Mouse (Mus musculus) thymus, postnatal 36 days (tissue): ENCODE data around the gene Dcdc2a.

Experiments
- DNase-seq, 2 experiments: peaks; one replicate each; pipeline ENCODE4 v3.0.0; 2022; ENCODE audit warnings: mixed read lengths in 2 of 2

The Dcdc2a gene

GRCm38 (mm10) chr13:25178236-25179001 lies 122.6 kb downstream of the Dcdc2a start:
- DNase-seq: no peak

- DNase-seq: no peak
Measured at GRCm38 (mm10) chr13:25186436-25187325, 130.9 kb downstream of the Dcdc2a start.

DNA sequence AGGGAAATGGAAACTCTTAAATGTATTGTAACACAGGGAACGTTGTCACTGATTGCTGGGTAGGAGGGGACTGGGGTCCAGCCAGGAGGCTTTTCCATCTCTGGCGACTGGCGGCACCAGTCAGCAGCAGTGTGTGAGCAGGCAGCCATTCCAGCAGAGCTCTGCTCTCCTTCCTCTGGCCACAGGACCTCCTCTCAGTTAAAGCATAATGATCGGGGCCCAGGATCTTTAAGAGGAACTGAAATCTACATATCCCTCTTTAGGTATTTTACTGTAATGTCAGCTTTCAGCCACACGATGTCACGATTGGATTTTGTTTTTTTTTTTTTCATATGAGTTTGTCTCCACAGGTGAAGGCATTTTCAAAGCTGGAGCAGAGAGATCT lies 131.5 kb downstream of the Dcdc2a start:
- no peak for DNase-seq

DNA sequence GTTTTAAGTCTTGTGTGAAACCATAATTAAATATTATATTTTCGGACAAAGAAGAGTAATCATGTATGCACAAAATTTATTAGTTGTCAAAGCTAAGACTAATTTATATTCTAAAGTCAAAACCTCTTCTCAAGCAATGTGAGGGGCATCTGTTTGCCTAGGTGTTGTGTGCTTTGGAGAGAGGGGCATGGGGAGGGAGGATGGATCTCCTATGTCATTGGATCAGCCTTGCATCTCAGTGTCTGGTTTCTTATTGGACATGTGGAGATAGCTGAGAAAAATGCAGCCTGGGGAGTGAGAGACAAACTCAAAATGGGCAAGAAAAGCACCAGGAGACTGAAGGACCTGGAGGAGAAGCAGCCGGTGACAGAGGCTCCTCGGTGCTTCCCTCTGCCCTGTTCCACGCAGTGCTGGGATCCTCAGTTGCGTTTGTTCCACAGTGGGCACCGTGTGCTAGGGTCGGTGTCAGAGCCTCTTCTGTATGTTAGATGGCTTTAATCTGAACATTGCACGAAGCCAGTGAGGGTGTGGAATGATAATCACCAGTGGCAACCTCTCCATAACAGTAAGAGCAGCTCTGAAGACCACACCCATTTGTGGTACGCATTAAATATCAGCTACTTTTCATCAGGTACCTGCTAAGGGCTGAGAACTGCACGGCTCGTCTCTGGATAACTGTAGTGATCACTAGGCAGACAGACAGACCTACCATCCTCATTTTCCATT lies 133.8 kb downstream of the Dcdc2a start:
- DNase-seq: no peak

GRCm38 (mm10) chr13:25190218-25190617 lies 134.4 kb downstream of the Dcdc2a start:
- no peak for DNase-seq

DNA sequence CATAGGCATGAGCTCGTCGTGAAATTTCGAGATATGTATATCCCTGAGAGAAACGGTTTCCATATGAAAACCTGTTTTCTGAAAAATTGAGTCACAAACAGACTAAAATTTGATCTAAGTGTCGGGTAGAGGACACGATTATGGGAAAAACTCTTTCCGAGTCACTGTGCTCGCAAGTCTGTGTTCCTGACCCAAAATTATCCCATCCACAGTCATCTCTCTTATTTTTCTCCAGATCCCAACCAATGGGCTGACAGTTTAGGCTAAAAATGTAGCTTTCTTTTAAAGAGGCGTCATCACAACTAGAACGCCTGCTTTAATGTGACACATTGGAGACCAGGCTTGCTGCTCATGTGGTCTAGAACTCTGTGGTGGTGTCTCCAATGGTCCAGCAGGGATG lies 139.9 kb downstream of the Dcdc2a start:
- DNase-seq: no peak

DNA sequence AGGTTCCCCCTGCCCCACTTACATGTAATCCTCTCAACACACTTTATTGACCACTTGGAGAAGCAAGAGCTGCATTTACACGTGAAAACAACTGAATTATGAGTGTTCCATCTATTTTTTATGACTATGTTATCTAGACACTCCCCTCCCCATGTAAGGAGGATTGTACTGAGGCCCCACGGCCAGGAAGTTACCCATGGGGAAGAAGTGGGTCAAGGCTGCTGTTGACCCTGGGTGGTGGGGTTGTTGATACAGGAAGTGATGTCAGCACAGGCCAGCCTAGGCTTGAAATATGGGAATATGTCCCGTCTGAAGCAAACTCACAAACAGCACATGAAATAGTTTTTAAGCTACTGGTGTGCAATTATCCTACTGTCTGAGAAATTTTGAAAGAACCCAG lies 144.1 kb downstream of the Dcdc2a start:
- no peak for DNase-seq

- no peak for DNase-seq
Measured at GRCm38 (mm10) chr13:25206950-25207349, 151.1 kb downstream of the Dcdc2a start.

DNA sequence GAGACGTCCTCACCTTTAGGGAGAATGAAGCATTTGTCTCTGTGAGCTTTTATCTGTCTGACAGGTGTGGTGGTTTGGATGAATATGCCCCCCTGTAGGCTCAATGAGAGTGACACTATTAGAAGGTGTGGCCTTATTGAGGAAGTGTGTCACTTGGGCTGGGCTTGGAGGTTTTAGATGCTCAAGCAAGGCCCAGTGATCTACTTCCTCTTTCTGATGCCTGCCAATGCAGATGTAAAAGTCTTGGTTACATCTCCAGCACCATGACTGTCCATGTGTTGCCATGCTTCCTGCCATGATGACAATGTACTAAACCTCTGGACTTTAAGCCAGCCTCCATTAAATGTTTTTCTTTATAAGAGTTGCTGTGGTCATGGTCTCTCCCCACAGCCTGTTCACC lies 162.6 kb downstream of the Dcdc2a start:
- no peak for DNase-seq

GRCm38 (mm10) chr13:25220186-25220787 lies 164.5 kb downstream of the Dcdc2a start:
- no peak for DNase-seq

DNA sequence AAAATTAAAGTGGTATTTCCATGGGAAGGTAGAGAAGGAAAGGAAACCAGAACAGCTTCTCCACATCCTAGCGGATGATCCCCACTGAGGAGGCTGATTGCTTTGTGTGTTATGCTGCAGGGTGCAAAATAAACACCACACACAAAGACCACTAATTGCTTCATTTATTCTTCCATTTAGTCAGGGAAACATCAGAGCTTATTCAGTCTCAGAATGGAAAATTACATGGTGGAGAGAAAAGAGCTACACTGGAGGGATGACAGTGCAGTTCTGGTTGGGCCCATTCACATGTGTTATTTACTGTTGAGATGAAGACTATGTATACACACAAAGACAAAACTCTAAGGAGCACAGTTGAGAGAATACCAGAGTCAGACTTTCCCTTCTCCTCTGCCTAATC lies 196.1 kb downstream of the Dcdc2a start:
- DNase-seq: no peak

- no peak for DNase-seq
Measured at GRCm38 (mm10) chr13:25254478-25255263, 198.9 kb downstream of the Dcdc2a start.

GRCm38 (mm10) chr13:25257608-25258007 lies 201.8 kb downstream of the Dcdc2a start:
- no peak for DNase-seq
